Mouse (Mus musculus): ENCODE results near the gene Gm10772. TPM values are rescaled to one million over a fixed set of nuclear protein-coding genes. Genes with fewer than 3 reads are reported as not detected.
"Not testable (repeated sequence)": the region's sequence is repeated elsewhere in the genome, so short reads cannot be mapped to it uniquely, and the experiment has no call there.

Gene Gm10772
- total RNA-seq (2021), result not detected
- long read RNA-seq, experiment 1, result 0 reads
- long read RNA-seq, experiment 2, result 0 reads

GRCm38 (mm10) chr13:66227473-66227872 is at the start of gene Gm10772:
Gene Gm10772 (minus strand): TSS chr13:66227573.
- not testable (repeated sequence) for DNase-seq (ENCODE audit: low spot score in 2 of 2)

- not testable (repeated sequence) for DNase-seq (ENCODE audit: low spot score in 2 of 2)
Measured at GRCm38 (mm10) chr13:66263914-66264313, 36.5 kb upstream of the Gm10772 start.

GRCm38 (mm10) chr13:66263141-66263540 is 35.8 kb upstream of the Gm10772 start:
- not testable (repeated sequence) for DNase-seq (ENCODE audit: low spot score in 2 of 2)

GRCm38 (mm10) chr13:66214349-66214748 is 13.0 kb downstream of the Gm10772 start:
- no peak for DNase-seq (ENCODE audit: low spot score in 2 of 2)

- not testable (repeated sequence) for DNase-seq (ENCODE audit: low spot score in 2 of 2)
Measured at GRCm38 (mm10) chr13:66213811-66214210, 13.6 kb downstream of the Gm10772 start.

- DNase-seq (ENCODE audit: low spot score in 2 of 2), result not testable (repeated sequence)
Measured at GRCm38 (mm10) chr13:66179172-66179571, 48.2 kb downstream of the Gm10772 start.

Other genes starting within 250 kb of the Gm10772 start
- gene Gm10324, start 108.0 kb downstream of the Gm10772 start, total RNA-seq (2021), result not detected
- gene 2410141K09Rik, start 213.5 kb upstream of the Gm10772 start, total RNA-seq (2021), result not detected

Data from adrenal gland, adult 18-20 months (tissue).